Mouse (Mus musculus): ENCODE results near the gene Flna.
A peak's percentile ranks its signal among the peaks of the same experiment; 100 is the strongest.

Flna gene

DNA sequence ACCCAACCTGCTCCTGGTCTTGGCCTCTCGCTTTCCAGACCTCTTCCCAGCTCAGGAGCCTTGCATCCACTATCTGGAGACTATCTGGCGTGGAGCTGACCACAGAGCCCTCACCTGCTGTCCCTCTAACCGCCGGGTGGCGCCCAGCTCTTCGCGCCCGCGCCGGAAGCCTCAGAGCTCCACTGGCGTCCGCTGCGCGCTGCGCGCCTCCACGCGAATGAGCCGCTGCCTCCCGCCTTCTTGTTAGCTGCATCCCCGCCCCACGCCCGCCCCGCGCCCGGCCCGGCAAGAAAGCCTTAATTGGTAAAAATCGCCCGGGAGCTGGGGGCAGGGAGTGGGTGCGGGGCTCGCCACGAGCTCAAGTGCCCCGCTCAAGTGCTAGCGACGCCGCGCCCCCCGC is at the start of gene Flna:
Flna (minus strand) TSS at position 206 of the 400 bp plus-strand sequence.
- DNase-seq (ENCODE audit: low spot score) = peak; percentile 78

DNA sequence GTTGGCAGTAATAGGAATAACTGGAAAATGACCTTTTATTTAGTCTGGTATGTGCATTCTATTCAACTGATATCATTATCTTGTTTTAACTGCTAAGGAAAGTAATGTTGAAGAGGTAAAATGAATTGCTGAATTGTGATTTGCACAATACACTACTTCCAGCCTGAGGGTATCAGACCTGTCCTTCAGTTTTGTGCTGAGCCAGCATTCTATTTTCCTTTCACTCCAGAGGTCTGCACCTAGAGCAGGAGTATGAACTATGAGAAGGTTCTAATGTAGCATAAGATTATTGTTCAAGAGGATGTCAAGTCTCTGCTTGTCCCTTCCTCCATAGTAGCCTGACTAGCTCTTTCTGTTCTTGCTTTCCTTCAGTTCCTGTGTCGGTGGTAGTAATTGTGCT is 48.7 kb upstream of the Flna start:
- DNase-seq (ENCODE audit: low spot score) = no peak

DNA sequence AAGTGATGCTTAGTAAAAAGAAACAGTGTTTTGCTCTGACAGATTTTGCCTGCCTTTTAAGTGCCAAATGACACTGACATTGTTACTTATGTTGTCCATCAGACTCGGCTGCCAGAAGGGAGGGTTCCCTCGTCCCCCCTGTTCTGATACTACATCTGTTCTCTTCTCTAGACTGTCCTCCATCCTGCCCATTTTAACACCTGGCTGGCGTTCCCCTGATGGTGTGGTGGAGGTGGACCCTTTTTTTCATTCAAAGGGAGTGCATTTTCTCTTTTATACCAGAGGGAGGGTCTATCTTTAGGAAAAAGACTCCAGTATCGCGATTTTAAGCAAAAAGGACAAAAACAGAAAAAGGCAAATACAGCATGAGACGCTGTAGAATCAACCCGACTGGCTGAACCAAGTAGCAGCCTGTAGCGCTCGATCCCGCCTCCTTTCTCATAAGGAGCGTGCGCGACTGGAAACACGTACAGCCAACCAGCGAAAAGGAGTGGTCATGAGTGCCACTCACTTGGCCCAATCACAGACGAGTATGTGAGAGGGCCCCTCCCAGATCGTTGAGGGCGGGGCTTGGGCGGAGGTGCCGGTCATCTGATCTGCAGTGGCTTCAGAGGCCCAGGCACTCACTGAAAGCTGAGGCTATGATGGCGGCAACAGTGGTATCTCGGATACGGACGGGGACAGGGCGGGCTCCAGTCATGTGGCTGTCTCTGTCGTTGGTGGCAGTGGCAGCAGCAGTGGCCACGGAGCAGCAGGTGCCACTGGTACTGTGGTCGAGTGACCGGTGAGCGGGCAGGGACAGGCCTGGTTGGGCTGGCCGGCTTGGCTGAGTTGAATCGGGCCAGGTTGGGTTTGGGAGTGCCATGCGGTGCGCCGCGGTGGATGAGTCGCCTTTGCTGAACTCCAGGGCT is 47.2 kb upstream of the Flna start, which contains the start of gene Atp6ap1:
Atp6ap1 (plus strand) TSS at position 560 of the 911 bp plus-strand sequence.
- DNase-seq (ENCODE audit: low spot score) = peak; percentile 96

DNA sequence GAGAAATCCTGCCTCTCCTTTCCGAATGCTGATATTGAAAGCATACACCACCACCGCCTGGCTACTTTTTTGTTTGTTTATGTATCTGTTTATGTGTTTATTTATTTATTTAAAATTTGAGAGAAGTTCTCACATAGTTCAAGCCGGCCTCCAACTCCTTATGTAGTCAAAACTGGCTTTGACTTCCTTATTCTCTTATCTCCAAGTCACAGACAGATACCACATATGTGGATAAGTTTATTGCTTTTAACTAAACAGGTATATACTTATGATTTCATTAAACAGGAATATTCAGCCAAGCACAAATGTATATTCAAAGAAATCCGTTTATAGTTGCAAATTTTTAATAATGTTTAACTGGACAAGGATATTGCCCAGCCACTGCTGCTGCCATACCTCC is 43.8 kb upstream of the Flna start:
- DNase-seq (ENCODE audit: low spot score) = no peak

DNA sequence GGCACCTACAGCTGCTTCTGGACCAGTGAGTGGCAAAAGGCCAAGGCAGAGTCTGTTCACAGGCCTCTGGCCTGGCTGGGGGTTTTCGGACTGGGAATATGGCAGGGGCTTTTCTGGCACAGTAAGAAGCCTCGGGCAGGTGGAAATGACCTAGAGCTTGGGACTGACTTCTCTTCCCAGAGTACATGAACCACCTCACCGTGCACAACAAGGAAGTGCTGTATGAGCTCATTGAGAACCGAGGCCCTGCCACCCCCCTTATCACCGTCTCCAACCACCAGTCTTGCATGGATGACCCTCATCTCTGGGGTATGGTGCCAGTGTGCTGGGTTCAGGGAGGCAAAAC is 33.4 kb upstream of the Flna start:
- no peak for DNase-seq (ENCODE audit: low spot score)

DNA sequence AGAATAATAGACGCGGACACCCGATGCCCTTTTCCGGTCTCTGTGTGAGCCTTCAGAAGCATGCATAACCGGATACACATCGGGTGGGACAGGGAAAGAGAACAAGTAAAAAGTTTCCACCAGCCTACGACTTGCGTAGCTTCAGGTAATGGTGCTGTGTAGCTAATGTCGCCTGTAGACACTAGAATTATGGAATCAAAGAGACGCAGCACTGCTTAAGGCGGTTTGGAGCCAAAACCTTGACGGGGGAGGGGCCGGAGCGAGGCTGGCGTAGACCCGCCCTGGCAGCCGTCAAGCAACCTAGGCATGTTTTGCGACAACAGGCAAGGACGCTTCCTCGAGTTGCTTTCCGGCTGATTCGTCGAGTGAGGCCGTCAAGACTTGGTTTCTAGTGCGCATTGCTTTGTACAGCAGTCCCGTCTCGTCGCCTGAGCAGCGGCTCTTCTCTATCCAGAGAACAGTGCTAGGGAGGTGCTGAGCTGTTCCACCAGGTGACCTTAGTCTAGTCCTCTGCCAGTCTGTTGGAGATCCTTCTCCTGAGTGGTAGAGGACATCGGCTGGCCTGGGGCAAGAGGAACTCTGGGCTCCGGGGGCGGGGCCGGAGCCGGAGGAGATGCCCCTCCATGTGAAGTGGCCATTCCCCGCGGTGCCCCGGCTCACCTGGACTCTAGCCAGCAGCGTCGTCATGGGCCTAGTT is 32.9 kb upstream of the Flna start:
- peak; percentile 92 for DNase-seq (ENCODE audit: low spot score)

DNA sequence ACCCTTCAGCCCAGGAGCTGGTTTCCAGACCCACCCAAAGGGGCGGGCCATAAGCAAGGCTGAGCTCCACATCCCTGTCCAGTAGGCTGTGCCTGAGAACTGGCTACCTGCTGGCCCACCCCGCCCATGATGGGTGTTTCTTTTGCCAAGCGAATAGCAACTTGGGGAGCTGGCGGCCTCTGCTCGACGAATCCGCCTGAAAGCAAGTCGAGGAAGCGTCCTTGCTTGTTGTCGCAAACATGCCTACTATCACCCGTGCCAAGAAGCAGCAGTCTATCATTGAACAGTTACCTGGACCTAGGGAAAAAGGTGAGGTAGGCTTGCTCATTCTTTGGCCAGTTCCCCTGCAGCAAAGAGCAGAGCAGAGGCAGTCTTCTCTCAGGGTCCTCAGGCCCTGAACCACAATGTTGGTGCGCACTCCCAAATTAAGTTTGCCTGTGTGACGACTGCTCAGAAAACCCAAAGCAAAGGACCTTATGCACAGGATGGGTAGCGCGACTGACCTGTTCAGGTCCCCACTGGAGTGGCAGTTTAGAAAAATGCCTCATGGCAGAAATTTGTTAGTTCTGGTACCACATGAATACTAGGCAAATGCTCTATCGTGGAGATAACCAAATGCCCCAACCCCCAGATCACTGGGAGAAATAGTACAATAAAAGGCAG is 32.2 kb upstream of the Flna start, which contains the start of the genes Taz and Dnase1l1:
Taz (plus strand) TSS at position 181 of the 663 bp plus-strand sequence.
Dnase1l1 (minus strand) TSS at position 606 of the 663 bp plus-strand sequence.
- peak; percentile 84 for DNase-seq (ENCODE audit: low spot score)

DNA sequence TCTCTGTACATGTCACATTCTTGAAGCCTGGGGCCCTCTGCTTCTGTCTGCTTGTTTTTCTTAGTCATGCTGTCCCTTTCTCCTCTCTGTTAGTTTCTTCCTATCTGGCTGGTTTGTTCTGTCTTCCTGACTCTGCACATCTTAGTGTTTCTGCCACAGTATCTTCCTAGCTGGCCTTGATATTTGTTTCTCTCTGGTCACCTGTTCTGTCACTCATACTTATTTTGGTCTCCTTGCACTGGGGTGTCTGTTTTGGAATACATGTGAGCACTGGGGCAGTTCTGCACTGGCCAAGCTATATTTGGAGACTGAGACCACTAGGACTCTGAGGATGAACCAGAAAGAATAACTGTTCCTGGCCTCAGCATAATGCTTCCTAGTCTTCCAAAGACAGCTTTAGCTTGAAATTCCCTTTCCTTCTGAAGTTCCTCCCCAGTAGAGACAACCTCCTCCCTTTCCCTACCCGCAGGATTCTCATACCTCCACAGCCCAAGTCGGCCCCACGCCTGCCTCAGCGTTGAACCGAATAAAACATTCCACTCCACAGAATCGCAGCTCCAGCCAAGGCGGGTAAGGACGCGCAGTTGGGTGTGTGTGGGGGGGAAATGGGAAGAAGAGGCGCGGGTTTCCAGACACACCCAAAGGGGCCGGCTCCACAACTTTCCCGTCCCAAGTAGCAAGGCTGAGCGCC is 31.6 kb upstream of the Flna start:
- no peak for DNase-seq (ENCODE audit: low spot score)

DNA sequence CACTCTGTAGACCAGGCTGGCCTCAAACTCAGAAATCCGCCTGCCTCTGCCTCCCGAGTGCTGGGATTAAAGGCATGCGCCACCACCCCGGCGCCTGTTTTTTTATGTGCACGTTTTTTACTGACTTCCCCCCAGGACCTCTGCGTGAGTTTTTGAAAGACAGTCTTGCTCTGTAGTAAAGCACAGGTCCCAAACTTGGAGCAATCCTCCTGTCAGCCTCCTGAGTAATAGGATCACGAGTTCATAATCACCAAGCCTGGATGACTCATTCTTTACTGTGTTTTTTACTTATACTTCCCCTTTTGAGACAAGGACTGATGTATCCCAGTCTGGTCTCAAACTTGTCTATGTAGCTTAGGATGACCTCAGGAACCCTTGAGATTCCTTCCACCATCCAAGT is 28.3 kb upstream of the Flna start:
- peak; percentile 19 for DNase-seq (ENCODE audit: low spot score)

DNA sequence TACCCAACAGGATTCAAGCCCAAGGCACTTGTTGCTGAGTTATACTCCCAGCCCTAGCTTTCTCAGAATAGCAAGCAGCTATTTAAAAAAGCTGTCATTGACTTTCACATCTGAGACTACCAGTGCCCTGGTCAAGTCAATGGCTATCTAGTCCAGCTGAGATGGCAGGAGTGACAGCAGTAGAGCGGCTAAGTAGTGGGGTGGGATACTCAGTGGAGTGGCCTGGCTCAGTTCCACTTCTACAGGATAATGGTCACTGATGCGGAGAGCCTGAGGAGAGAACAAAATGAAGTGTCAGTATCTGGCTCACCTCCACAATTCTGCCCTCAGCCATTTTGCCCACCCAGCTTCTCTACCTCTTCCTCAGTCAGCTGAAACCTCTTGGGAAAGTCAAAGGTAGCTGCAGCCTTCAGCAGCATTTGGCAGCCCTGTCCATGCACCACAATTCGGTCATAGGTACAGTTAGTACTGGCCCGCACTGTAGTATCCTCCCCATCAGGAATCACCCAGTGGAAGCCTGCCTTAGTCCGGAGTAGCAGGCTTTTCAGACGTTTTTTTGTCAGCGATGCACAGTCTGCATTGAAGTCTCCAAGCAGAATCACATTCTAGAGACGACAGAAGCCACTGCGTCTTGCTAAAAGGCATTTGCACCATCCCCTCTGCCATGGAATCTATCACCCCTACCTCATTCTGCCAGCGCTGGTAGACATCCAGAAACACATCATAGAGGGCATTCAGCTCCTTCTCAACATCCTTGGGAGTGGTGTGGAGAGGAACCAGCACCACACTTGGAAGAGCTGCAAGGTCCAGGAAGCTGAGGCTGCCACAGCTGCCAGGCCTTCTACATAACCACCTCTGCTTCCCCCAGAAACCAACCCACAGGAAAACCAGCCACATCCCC is 24.1 kb upstream of the Flna start:
- peak; percentile 15 for DNase-seq (ENCODE audit: low spot score)

DNA sequence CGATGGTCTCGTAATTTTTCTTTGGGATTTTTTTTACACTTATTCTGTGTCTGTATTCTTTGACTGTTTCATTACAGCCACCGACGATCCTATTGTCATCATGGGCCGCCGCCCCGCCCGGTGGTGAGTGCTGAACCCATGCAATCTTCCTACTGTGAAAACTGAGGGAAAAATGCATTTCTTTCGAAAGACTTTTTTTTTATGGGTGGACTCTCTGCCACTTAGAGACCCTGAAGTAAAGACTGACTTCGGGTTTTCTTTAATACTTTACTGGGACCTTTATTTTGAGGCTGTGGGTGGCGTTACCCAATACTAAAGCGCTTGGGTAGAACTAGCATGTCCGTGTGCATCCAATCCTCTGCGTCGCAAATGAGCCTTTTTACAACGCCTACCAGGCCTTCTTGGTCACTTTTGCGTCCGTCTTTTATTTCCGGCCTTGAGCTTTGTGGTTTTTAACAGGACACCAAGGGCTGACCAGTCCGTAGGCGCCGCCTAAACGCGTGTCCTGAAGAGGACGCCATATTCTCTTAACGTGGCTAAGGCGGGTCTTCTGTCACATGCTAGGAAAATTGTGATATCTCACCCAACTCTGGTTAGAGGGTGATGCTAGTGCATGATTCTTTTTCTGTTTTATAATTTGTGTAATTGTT is 21.4 kb upstream of the Flna start:
- DNase-seq (ENCODE audit: low spot score) = peak; percentile 62

DNA sequence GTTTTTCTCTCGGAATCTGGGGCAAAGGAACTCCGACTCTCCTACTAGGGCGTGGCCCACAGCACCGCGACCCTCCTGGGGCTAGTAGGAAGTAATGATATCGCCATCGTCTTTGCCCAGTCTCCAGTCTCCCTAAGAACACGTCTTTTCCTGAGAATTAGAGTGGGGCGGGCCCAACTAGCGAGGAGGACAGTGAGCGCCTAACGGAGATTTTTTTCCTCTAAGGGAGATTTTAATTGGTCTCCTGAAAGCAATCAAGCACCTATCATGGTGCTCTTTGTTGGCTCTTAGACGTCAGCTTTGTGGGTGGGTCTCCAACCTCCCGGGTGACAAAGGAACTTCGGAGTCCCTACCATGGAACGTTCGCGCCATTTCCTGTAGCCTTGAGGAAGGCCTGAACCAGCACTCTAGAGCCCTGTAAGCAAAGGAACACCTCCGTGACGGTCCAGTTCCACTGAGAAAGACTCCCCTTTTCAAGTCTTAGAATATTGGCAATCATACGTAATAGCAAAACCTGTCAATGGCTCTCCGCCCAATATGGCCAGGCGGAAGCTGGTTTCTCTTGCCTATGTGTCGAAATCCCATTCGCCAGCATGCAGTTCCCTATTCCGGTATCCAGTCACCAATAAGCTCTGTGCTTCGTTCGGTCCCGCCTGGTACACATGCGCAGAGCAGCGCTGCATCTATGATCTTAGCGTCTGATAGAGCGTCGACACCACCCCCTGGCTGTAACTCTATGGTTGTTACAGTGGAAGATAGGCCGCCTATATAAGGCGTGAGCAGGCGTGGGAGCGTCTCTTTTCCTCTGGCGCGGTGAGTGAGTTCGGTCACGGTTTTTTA is 20.7 kb upstream of the Flna start, which contains the start of gene Rpl10:
Rpl10 (plus strand) TSS at position 751 of the 840 bp plus-strand sequence.
- peak; percentile 97 for DNase-seq (ENCODE audit: low spot score)

DNA sequence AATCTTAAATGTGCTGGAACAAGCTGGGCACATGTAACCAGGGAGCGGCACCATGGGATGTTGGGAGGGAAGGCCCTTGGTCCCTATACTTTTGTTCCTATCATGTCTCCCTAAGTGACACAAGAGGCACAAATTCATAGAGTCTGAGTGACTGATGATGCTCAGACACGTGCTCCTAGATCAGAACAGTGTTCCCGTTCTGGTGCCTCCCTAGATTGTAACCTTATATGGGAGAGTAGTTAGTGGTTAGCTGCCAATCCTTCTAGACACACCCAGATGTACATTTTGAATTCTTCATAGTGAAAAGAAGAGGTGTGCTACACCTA is 20.1 kb upstream of the Flna start:
- DNase-seq (ENCODE audit: low spot score) = no peak

DNA sequence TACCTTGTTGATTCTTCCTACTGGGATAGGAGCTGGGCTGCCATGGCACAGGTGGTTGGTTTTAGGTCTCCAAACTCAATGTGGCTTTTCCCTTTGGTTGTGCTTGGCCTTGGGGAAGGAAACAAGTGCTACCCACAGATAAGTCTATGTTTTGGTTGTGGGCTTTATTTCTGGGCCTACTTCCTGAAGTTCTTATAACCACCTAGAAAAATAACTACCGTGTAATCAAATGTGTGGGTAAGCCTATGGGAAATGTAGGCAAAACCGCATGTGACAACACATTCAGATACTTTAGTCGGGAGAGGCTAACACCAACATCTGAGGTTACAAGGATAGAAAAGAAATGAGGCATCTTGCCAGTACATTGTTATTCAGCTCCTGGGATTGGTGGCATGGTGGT is 8.1 kb upstream of the Flna start:
- DNase-seq (ENCODE audit: low spot score) = no peak

DNA sequence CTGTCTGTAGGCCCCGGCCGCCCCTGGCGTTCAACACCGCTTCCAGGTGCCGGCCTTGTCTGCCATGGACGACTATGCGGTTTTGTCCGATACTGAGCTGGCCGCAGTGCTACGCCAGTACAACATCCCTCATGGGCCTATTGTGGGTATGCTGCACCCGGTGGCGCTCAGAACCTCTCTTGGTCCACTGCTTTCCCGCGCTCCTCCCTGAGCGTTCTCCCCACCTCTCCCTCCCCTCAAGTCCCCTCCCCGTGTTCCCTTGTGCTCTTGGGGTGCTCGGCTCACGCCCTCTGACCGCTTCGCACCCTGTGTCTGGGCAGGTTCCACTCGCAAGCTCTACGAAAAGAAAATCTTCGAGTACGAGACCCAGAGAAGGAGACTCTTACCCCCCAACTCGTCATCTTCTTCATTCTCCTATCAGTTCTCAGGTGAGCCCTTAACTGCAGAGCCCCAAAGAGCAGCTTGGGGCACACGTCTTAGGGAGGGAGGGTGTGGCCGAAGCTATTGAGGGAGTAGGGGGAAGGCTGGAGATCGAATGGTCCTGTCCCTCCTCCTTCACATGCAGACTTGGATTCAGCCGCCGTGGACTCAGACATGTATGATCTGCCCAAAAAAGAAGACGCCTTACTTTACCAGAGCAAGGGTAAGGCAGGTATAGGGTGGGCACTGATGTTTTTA is 5.4 kb upstream of the Flna start:
- no peak for DNase-seq (ENCODE audit: low spot score)

DNA sequence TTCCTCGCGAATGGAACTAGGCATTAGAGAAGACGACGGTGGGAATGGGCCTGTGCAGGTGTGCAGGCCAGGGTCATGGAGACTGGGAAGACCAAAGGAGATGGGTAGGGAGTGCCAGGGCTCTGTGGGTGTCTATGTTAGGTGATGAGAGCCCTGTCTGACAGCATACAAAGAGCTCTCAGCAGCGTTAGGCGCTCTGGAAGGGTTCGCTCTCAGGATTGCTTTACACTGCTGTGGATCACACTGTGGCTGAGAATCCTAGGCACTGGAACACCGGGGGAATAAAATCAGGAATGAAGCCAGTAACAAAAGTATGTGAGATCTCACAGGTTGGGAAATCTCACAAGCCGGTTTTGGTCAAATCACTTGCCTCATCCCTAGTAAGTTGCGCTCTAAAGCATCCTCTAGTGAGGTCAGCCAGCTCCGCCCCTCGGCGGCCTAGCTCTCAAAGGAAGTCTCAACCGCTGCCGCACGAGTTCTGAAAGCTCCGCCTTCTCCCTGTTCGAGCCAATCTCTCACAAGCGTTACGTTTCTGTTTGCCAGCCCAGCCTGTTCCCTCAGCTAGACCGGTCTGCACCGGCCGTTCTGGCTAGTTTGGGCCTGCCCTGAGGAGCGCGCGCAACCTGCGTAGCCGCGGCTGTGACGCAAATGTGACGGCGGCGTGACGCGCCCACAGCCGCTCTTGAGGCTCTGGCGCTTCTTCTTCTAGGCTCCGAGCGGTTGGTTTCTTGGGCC is 4.7 kb upstream of the Flna start, which contains the start of gene Emd:
Emd (plus strand) TSS at position 535 of the 735 bp plus-strand sequence.
- peak; percentile 95 for DNase-seq (ENCODE audit: low spot score)

DNA sequence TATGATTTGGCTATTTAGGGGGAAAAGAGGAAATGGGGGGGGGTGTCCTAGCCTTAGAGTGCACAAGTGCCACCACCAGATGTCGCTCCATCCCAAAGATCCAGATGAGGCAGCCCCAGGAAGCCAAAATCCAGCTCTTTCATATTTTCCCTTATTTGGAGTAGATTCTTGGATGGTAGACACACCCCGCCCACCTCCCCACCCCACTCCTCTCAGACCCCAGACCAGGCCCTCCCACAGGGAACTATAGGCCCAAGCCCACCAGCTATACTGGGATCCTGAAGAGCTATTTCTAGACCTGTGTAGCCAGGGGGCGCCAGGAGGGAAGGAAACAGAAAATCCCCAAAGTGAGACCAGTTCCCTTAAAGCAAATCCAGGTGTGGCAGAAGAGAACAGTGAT is 969 bp downstream of the Flna start:
- peak; percentile 68 for DNase-seq (ENCODE audit: low spot score)

DNA sequence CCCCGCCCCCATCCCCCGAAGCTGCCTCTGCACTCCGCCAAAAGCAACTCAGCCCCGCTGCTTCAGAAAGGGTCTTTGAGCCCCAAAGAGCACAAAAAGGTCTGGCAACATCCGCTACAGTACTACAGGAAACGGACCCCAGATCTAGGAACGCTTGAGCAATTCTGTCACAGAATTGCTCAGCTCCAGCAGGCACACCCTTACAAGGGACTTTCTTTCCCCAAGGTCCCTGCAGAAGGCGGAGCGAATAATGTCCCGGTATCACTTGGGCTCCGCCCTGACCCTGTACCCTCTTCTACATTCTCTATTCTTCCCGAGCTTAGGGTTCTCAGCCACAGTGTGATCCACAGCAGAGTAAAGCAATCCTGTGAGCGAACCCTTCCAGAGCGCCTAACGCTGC is 2.9 kb downstream of the Flna start:
- DNase-seq (ENCODE audit: low spot score) = no peak
